Comparison of ENCODE assay signal across 16 mouse cellular contexts in the genomic region with DNA sequence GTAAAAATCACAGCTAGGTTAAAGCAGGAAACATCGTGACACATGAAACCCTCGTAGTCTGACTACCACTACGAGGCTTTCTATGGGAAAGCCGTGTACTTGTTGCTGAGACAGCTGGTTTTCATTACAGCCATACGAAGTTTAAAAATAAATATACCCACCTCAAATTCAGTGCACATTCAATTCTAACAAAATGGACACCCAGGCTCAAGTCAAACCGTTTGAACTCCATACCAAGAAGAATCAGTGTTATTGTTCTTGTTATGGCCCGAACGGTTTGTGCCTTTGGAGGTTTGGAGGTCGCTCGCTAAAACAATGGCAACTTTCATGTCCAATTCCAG.
DNase-seq lines count a peak whose midpoint lies in the region; ATAC-seq and TF ChIP-seq lines count a peak whose summit lies in the region.
"Had no signal": no experiment of that assay in that cellular context is flagged by ENCODE, and none has a peak within 500 bp of the region (broad histone marks: within the 10 kb centered on the region; RNA-seq: fewer than 3 reads in every experiment).

No protein-coding gene starts in this region.

- TF ChIP-seq EP300 in stomach, postnatal 0 days (optimal IDR thresholded peaks at IDR 0.05): no peak

- no peak for TF ChIP-seq CTCF in stomach, postnatal 0 days (IDR thresholded peaks at IDR 0.05; ENCODE audit: low read depth)

- no peaks in the 10 kb centered on the region for H3K27me3 ChIP-seq in hindbrain, embryonic 11.5 days (ENCODE audit: control insufficient read depth, insufficient read depth, low read length)
- H3K27me3 ChIP-seq in hindbrain, embryonic 14.5 days (ENCODE audit: control insufficient read depth, insufficient read depth, low read length): no peaks in the 10 kb centered on the region
- no peaks in the 10 kb centered on the region for H3K27me3 ChIP-seq in stomach, embryonic 14.5 days (ENCODE audit: control insufficient read depth, insufficient read depth, low read length)
- H3K27me3 ChIP-seq in stomach, postnatal 0 days (ENCODE audit: control insufficient read depth, insufficient read depth, low read length): no peaks in the 10 kb centered on the region
- no peaks in the 10 kb centered on the region for H3K27me3 ChIP-seq in limb, embryonic 10.5 days (ENCODE audit: low read depth, poor library complexity, severe bottlenecking)
- H3K27me3 ChIP-seq in midbrain, embryonic 14.5 days (ENCODE audit: control insufficient read depth, insufficient read depth, low read length): no peaks in the 10 kb centered on the region
- H3K27me3 ChIP-seq: forebrain, embryonic 12.5 days; heart, embryonic 15.5 days; hindbrain, embryonic 15.5 days; liver, embryonic 12.5 days had no signal

- no peak overlapping the region for H3K4me3 ChIP-seq in hindbrain, embryonic 11.5 days (ENCODE audit: low read depth, low read length)
- no peak overlapping the region for H3K4me3 ChIP-seq in hindbrain, embryonic 14.5 days (replicated peaks; ENCODE audit: low read length)
- H3K4me3 ChIP-seq in stomach, embryonic 14.5 days (ENCODE audit: low read depth, low read length): no peak overlapping the region
- no peak overlapping the region for H3K4me3 ChIP-seq in stomach, postnatal 0 days (ENCODE audit: low read depth, low read length)
- no peak overlapping the region for H3K4me3 ChIP-seq in limb, embryonic 10.5 days
- no peak overlapping the region for H3K4me3 ChIP-seq in midbrain, embryonic 14.5 days (replicated peaks; ENCODE audit: low read depth, low read length)
- H3K4me3 ChIP-seq: forebrain, embryonic 12.5 days; heart, embryonic 15.5 days; hindbrain, embryonic 15.5 days; liver, embryonic 12.5 days had no signal

- no peaks in the 10 kb centered on the region for H3K4me1 ChIP-seq in hindbrain, embryonic 11.5 days (replicated peaks; ENCODE audit: control insufficient read depth, insufficient read depth, low read length)
- no peaks in the 10 kb centered on the region for H3K4me1 ChIP-seq in hindbrain, embryonic 14.5 days (replicated peaks; ENCODE audit: control insufficient read depth, insufficient read depth, low read length)
- peaks cover 6% of the 10 kb centered on the region; the same call in 1 of the 2 replicates for H3K4me1 ChIP-seq in stomach, embryonic 14.5 days (ENCODE audit: control insufficient read depth, insufficient read depth, low read length)
- H3K4me1 ChIP-seq in stomach, postnatal 0 days (replicated peaks; ENCODE audit: control insufficient read depth, insufficient read depth): no peaks in the 10 kb centered on the region
- peaks cover 18% of the 10 kb centered on the region for H3K4me1 ChIP-seq in limb, embryonic 10.5 days
- H3K4me1 ChIP-seq in midbrain, embryonic 14.5 days (ENCODE audit: control insufficient read depth, insufficient read depth, low read length): no peaks in the 10 kb centered on the region
- H3K4me1 ChIP-seq: forebrain, embryonic 12.5 days; hindbrain, embryonic 15.5 days; liver, embryonic 12.5 days had no signal

- no peak overlapping the region for H3K27ac ChIP-seq in hindbrain, embryonic 11.5 days (ENCODE audit: low read depth, low read length)
- H3K27ac ChIP-seq in hindbrain, embryonic 14.5 days: no peak overlapping the region
- H3K27ac ChIP-seq in stomach, embryonic 14.5 days (ENCODE audit: low read length): peak overlapping the region; percentile 3; the same call in 1 of the 2 replicates
- H3K27ac ChIP-seq in stomach, postnatal 0 days (replicated peaks): no peak overlapping the region
- H3K27ac ChIP-seq in limb, embryonic 10.5 days: peak overlapping the region; percentile 88
- no peak overlapping the region for H3K27ac ChIP-seq in midbrain, embryonic 14.5 days (replicated peaks; ENCODE audit: low read depth, low read length)
- H3K27ac ChIP-seq: forebrain, embryonic 12.5 days; heart, embryonic 15.5 days; hindbrain, embryonic 15.5 days; liver, embryonic 12.5 days had no signal

- no peaks in the 10 kb centered on the region for H3K9me3 ChIP-seq in hindbrain, embryonic 11.5 days (ENCODE audit: control insufficient read depth, low read length)
- no peaks in the 10 kb centered on the region for H3K9me3 ChIP-seq in hindbrain, embryonic 14.5 days (ENCODE audit: control insufficient read depth, low read length)
- H3K9me3 ChIP-seq in stomach, embryonic 14.5 days (ENCODE audit: control insufficient read depth, low read depth, low read length): no peaks in the 10 kb centered on the region
- no peaks in the 10 kb centered on the region for H3K9me3 ChIP-seq in stomach, postnatal 0 days (ENCODE audit: control insufficient read depth, low read length)
- no peaks in the 10 kb centered on the region for H3K9me3 ChIP-seq in limb, embryonic 10.5 days (replicated peaks)
- no peaks in the 10 kb centered on the region for H3K9me3 ChIP-seq in midbrain, embryonic 14.5 days (ENCODE audit: control insufficient read depth, low read length)
- H3K9me3 ChIP-seq: forebrain, embryonic 12.5 days; heart, embryonic 15.5 days; hindbrain, embryonic 15.5 days; liver, embryonic 12.5 days had no signal

- peak; percentile 26 for DNase-seq in hindbrain, embryonic 11.5 days (ENCODE audit: low spot score)
- no peak for DNase-seq in hindbrain, embryonic 14.5 days (ENCODE audit: low spot score)
- DNase-seq in stomach, postnatal 0 days (ENCODE audit: low spot score): no peak
- peak; percentile 49 for DNase-seq in limb, embryonic 10.5 days (ENCODE audit: low spot score)
- no peak for DNase-seq in midbrain, embryonic 14.5 days
- no peak for DNase-seq in cerebellum, adult 8-10 months
- no peak for DNase-seq in adrenal gland, adult 18-20 months (ENCODE audit: low spot score in 2 of 2)
- DNase-seq: kidney, adult 8-10 months; right cerebral cortex, postnatal 14 days; thymus, adult 18-20 months had no signal

- ATAC-seq in hindbrain, embryonic 11.5 days (ENCODE audit: low FRiP score): no peak
- no peak for ATAC-seq in hindbrain, embryonic 14.5 days (ENCODE audit: low FRiP score)
- no peak for ATAC-seq in stomach, embryonic 14.5 days (ENCODE audit: insufficient number of reproducible peaks, insufficient read depth, low FRiP score, low read depth)
- ATAC-seq in stomach, postnatal 0 days (ENCODE audit: low FRiP score, low TSS enrichment): no peak
- ATAC-seq in midbrain, embryonic 14.5 days (ENCODE audit: low FRiP score, low TSS enrichment): no peak
- ATAC-seq: liver, embryonic 12.5 days had no signal

- no peak overlapping the region for H3K4me2 ChIP-seq in hindbrain, embryonic 11.5 days (replicated peaks; ENCODE audit: low read depth, low read length)
- no peak overlapping the region for H3K4me2 ChIP-seq in hindbrain, embryonic 14.5 days (replicated peaks)
- no peak overlapping the region for H3K4me2 ChIP-seq in stomach, embryonic 14.5 days (replicated peaks; ENCODE audit: low read depth, low read length)
- H3K4me2 ChIP-seq in stomach, postnatal 0 days (replicated peaks; ENCODE audit: low read depth): no peak overlapping the region
- H3K4me2 ChIP-seq in midbrain, embryonic 14.5 days (ENCODE audit: low read length): no peak overlapping the region
- H3K4me2 ChIP-seq: forebrain, embryonic 12.5 days; heart, embryonic 15.5 days; hindbrain, embryonic 15.5 days; liver, embryonic 12.5 days; midbrain, embryonic 11.5 days had no signal

- no peaks in the 10 kb centered on the region for H3K36me3 ChIP-seq in hindbrain, embryonic 11.5 days (ENCODE audit: control insufficient read depth, insufficient read depth, low read length)
- H3K36me3 ChIP-seq in hindbrain, embryonic 14.5 days (replicated peaks; ENCODE audit: control insufficient read depth, insufficient read depth): no peaks in the 10 kb centered on the region
- no peaks in the 10 kb centered on the region for H3K36me3 ChIP-seq in stomach, embryonic 14.5 days (ENCODE audit: control insufficient read depth, insufficient read depth, low read length)
- H3K36me3 ChIP-seq in stomach, postnatal 0 days (ENCODE audit: control insufficient read depth, insufficient read depth, low read length): no peaks in the 10 kb centered on the region
- no peaks in the 10 kb centered on the region for H3K36me3 ChIP-seq in limb, embryonic 10.5 days
- no peaks in the 10 kb centered on the region for H3K36me3 ChIP-seq in midbrain, embryonic 14.5 days (ENCODE audit: control insufficient read depth, insufficient read depth, low read length)
- H3K36me3 ChIP-seq: forebrain, embryonic 12.5 days; heart, embryonic 15.5 days; hindbrain, embryonic 15.5 days; liver, embryonic 12.5 days had no signal

- no peak overlapping the region for H3K9ac ChIP-seq in hindbrain, embryonic 11.5 days (ENCODE audit: low read depth, low read length)
- no peak overlapping the region for H3K9ac ChIP-seq in hindbrain, embryonic 14.5 days
- H3K9ac ChIP-seq in stomach, embryonic 14.5 days (replicated peaks; ENCODE audit: low read depth, low read length): no peak overlapping the region
- H3K9ac ChIP-seq in stomach, postnatal 0 days (ENCODE audit: low read length): no peak overlapping the region
- no peak overlapping the region for H3K9ac ChIP-seq in midbrain, embryonic 14.5 days (replicated peaks; ENCODE audit: low read length)
- H3K9ac ChIP-seq: forebrain, embryonic 12.5 days; heart, embryonic 15.5 days; hindbrain, embryonic 15.5 days; liver, embryonic 12.5 days had no signal

- WGBS in hindbrain, embryonic 11.5 days: 65% methylated on average over 10 of the region's 10 CpGs
- WGBS in hindbrain, embryonic 14.5 days: 82% methylated on average over 10 of the region's 10 CpGs
- WGBS in stomach, embryonic 14.5 days: 47% methylated on average over 10 of the region's 10 CpGs
- 57% methylated on average over 10 of the region's 10 CpGs for WGBS in stomach, postnatal 0 days
- WGBS in limb, embryonic 10.5 days: 47% methylated on average over 10 of the region's 10 CpGs
- WGBS in midbrain, embryonic 14.5 days: 85% methylated on average over 10 of the region's 10 CpGs

Comparison
In these comparisons a context has a peak if more than half of its experiments do, and no peak if none do; other contexts are left out.
1. DNase-seq: peak in hindbrain, embryonic 11.5 days (single experiment) and limb, embryonic 10.5 days (single experiment); none in hindbrain, embryonic 14.5 days (single experiment), stomach, postnatal 0 days (single experiment), midbrain, embryonic 14.5 days (single experiment), cerebellum, adult 8-10 months (single experiment) and adrenal gland, adult 18-20 months (0 of 2).
2. H3K27ac ChIP-seq: peak in stomach, embryonic 14.5 days (single experiment) and limb, embryonic 10.5 days (single experiment); none in hindbrain, embryonic 11.5 days (single experiment), hindbrain, embryonic 14.5 days (single experiment), stomach, postnatal 0 days (single experiment) and midbrain, embryonic 14.5 days (single experiment).